Mouse (Mus musculus): ENCODE measurements around the gene Exosc5. TPM values are rescaled to one million over a fixed set of nuclear protein-coding genes. Genes with fewer than 3 reads are reported as not detected.
A peak's percentile ranks its signal among the peaks of the same experiment; 100 is the strongest.

Exosc5 gene
- polyA plus RNA-seq, 1 experiment from 2014 or later: 79.7 TPM

- Histone ChIP-seq H3K4me1 (ENCODE audit: insufficient read depth) (peaks cover 17% of the 10 kb centered on the region; the same call in 1 of the 2 replicates), H3K9me3 (ENCODE audit: low read depth, low read length) (no peaks in the 10 kb centered on the region), H3K27ac (ENCODE audit: low read depth) (no peak overlapping the region), H3K4me3 (ENCODE audit: low read depth, low read length) (no peak overlapping the region), H3K9ac (no peak overlapping the region), H3K4me2 (no peak overlapping the region), H3K27me3 (ENCODE audit: insufficient read depth, low read length) (no peaks in the 10 kb centered on the region), H3K36me3 (ENCODE audit: insufficient read depth) (peaks cover 49% of the 10 kb centered on the region)
- whole genome bisulfite sequencing: 16% methylated on average over 7 of the region's 7 CpGs
- ATAC-seq (ENCODE audit: insufficient read depth): no peak
- TF ChIP-seq CTCF (IDR thresholded peaks at IDR 0.05; ENCODE audit: low read depth): no peak
- DNase-seq: no peak
These were observed 52.8 kb downstream of the Exosc5 start for GRCm38 (mm10) chr7:25711731-25712197.

- ATAC-seq (ENCODE audit: insufficient read depth): no peak
- Histone ChIP-seq H3K9ac (no peak overlapping the region), H3K4me3 (ENCODE audit: low read depth, low read length) (no peak overlapping the region), H3K4me1 (ENCODE audit: insufficient read depth) (peaks cover 15% of the 10 kb centered on the region; the same call in 1 of the 2 replicates), H3K27me3 (ENCODE audit: insufficient read depth, low read length) (no peaks in the 10 kb centered on the region), H3K9me3 (ENCODE audit: low read depth, low read length) (no peaks in the 10 kb centered on the region), H3K27ac (ENCODE audit: low read depth) (no peak overlapping the region), H3K36me3 (ENCODE audit: insufficient read depth) (peaks cover 51% of the 10 kb centered on the region), H3K4me2 (no peak overlapping the region)
- no peak for DNase-seq
- WGBS: 86% methylated on average over 9 of the region's 9 CpGs
- no peak for TF ChIP-seq CTCF (IDR thresholded peaks at IDR 0.05; ENCODE audit: low read depth)
These were observed 53.8 kb downstream of the Exosc5 start for GRCm38 (mm10) chr7:25712801-25713200.

GRCm38 (mm10) chr7:25714581-25714980 lies 55.6 kb downstream of the Exosc5 start:
- H3K4me2 ChIP-seq: no peak overlapping the region
- peaks cover 51% of the 10 kb centered on the region for H3K36me3 ChIP-seq (ENCODE audit: insufficient read depth)
- ATAC-seq (ENCODE audit: insufficient read depth) (no peak), DNase-seq (no peak)
- H3K27ac ChIP-seq (ENCODE audit: low read depth): no peak overlapping the region
- H3K9ac ChIP-seq: no peak overlapping the region
- 92% methylated on average over 8 of the region's 8 CpGs for WGBS
- H3K9me3 ChIP-seq (ENCODE audit: low read depth, low read length): no peaks in the 10 kb centered on the region
- peaks cover 13% of the 10 kb centered on the region; the same call in 1 of the 2 replicates for H3K4me1 ChIP-seq (ENCODE audit: insufficient read depth)
- no peak for TF ChIP-seq CTCF (IDR thresholded peaks at IDR 0.05; ENCODE audit: low read depth)
- no peak overlapping the region for H3K4me3 ChIP-seq (ENCODE audit: low read depth, low read length)
- H3K27me3 ChIP-seq (ENCODE audit: insufficient read depth, low read length): no peaks in the 10 kb centered on the region

- Histone ChIP-seq H3K4me3 (ENCODE audit: low read depth, low read length) (no peak overlapping the region), H3K9me3 (ENCODE audit: low read depth, low read length) (no peaks in the 10 kb centered on the region), H3K27me3 (ENCODE audit: insufficient read depth, low read length) (no peaks in the 10 kb centered on the region), H3K27ac (ENCODE audit: low read depth) (no peak overlapping the region), H3K4me2 (no peak overlapping the region), H3K36me3 (ENCODE audit: insufficient read depth) (peaks cover 59% of the 10 kb centered on the region), H3K4me1 (ENCODE audit: insufficient read depth) (0 out of 2 replicates have a peak, but pooled peaks cover 4% of the 10 kb centered on the region), H3K9ac (no peak overlapping the region)
- ATAC-seq (ENCODE audit: insufficient read depth): no peak
- 96% methylated on average over 22 of the region's 22 CpGs for WGBS
- no peak for TF ChIP-seq CTCF (IDR thresholded peaks at IDR 0.05; ENCODE audit: low read depth)
- no peak for DNase-seq
These were observed 56.8 kb downstream of the Exosc5 start for GRCm38 (mm10) chr7:25715731-25716271.

GRCm38 (mm10) chr7:25717478-25717877 lies 58.5 kb downstream of the Exosc5 start:
- DNase-seq (no peak), ATAC-seq (ENCODE audit: insufficient read depth) (no peak)
- Histone ChIP-seq H3K4me1 (ENCODE audit: insufficient read depth) (no peaks in the 10 kb centered on the region), H3K27ac (ENCODE audit: low read depth) (no peak overlapping the region), H3K4me3 (ENCODE audit: low read depth, low read length) (peak overlapping the region; percentile 59; the same call in 1 of the 2 replicates), H3K4me2 (peak overlapping the region; percentile 58), H3K9me3 (ENCODE audit: low read depth, low read length) (no peaks in the 10 kb centered on the region), H3K27me3 (ENCODE audit: insufficient read depth, low read length) (no peaks in the 10 kb centered on the region), H3K36me3 (ENCODE audit: insufficient read depth) (peaks cover 65% of the 10 kb centered on the region), H3K9ac (no peak overlapping the region)
- 84% methylated on average over 3 of the region's 3 CpGs for WGBS
- no peak for TF ChIP-seq CTCF (IDR thresholded peaks at IDR 0.05; ENCODE audit: low read depth)

GRCm38 (mm10) chr7:25718788-25719417 lies 59.9 kb downstream of the Exosc5 start, which contains the start of gene Ccdc97:
Gene Ccdc97, minus strand, starts transcription at chr7:25719088.
- no peaks in the 10 kb centered on the region for H3K4me1 ChIP-seq (ENCODE audit: insufficient read depth)
- 3% methylated on average over 32 of the region's 32 CpGs for WGBS
- H3K4me3 ChIP-seq (ENCODE audit: low read depth, low read length): peak within 1 kb of the TSS; percentile 59
- TF ChIP-seq CTCF (IDR thresholded peaks at IDR 0.05; ENCODE audit: low read depth): no peak
- H3K9ac ChIP-seq: peak within 1 kb of the TSS; percentile 61
- H3K36me3 ChIP-seq (ENCODE audit: insufficient read depth): peaks cover 66% of the 10 kb centered on the region
- H3K27me3 ChIP-seq (ENCODE audit: insufficient read depth, low read length): no peaks in the 10 kb centered on the region
- ATAC-seq (ENCODE audit: insufficient read depth) (peak; percentile 79), DNase-seq (peak; percentile 98)
- peak within 1 kb of the TSS; percentile 77 for H3K27ac ChIP-seq (ENCODE audit: low read depth)
- no peaks in the 10 kb centered on the region for H3K9me3 ChIP-seq (ENCODE audit: low read depth, low read length)
- H3K4me2 ChIP-seq: peak within 1 kb of the TSS; percentile 58
